In the genomic region with DNA sequence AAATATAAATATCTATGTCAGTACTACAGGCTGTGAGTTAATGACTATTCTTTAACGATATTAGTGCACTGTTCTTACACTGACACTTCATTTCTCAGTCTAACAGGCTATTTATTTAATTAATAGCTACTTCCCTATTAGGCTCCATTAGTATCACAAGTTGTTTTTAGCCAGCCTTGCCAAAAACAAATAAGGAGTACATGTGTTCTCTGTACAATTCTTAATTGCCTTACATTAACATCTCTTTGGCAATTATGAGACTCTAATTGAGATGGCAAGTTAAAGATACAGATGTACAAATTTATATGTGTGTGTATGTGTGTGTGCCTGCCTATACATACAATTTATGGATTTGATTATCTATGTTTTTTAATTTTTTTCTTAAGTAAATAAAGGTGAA, we compare ENCODE assay signal across 28 mouse cellular contexts.
"Had no signal": no experiment of that assay in that cellular context is flagged by ENCODE, and none has a peak within 500 bp of the region (broad histone marks: within the 10 kb centered on the region; RNA-seq: fewer than 3 reads in every experiment).

No protein-coding gene starts in this region.

- H3K4me1 ChIP-seq: heart, embryonic 12.5 days; hindbrain, embryonic 10.5 days; hindbrain, embryonic 12.5 days; intestine, embryonic 15.5 days; limb, embryonic 10.5 days; liver, embryonic 13.5 days; liver, embryonic 15.5 days had no signal

- H3K36me3 ChIP-seq: heart, embryonic 10.5 days; heart, embryonic 12.5 days; hindbrain, embryonic 10.5 days; hindbrain, embryonic 12.5 days; intestine, embryonic 15.5 days; limb, embryonic 10.5 days; limb, embryonic 12.5 days; liver, embryonic 13.5 days; liver, embryonic 15.5 days had no signal

- H3K9ac ChIP-seq: heart, embryonic 12.5 days; hindbrain, embryonic 12.5 days; hindbrain, embryonic 14.5 days; intestine, embryonic 15.5 days; limb, embryonic 12.5 days; liver, embryonic 13.5 days; liver, embryonic 15.5 days; liver, postnatal 0 days had no signal

- H3K27me3 ChIP-seq: heart, embryonic 12.5 days; hindbrain, embryonic 12.5 days; intestine, embryonic 15.5 days; limb, embryonic 12.5 days; liver, embryonic 13.5 days; liver, embryonic 15.5 days had no signal

- H3K9me3 ChIP-seq: heart, embryonic 10.5 days; heart, embryonic 12.5 days; hindbrain, embryonic 10.5 days; hindbrain, embryonic 12.5 days; intestine, embryonic 15.5 days; limb, embryonic 10.5 days; limb, embryonic 12.5 days; liver, embryonic 13.5 days; liver, embryonic 15.5 days had no signal

- H3K4me2 ChIP-seq: heart, embryonic 12.5 days; hindbrain, embryonic 12.5 days; hindbrain, embryonic 14.5 days; intestine, embryonic 15.5 days; limb, embryonic 12.5 days; liver, embryonic 11.5 days; liver, embryonic 13.5 days; liver, embryonic 15.5 days had no signal

- ATAC-seq: hindbrain, embryonic 16.5 days; inflammation-experienced regulatory T-cells, adult 6 months; intestine, embryonic 15.5 days; intestine, postnatal 0 days; liver, postnatal 0 days had no signal

- DNase-seq: gastrocnemius, postnatal 10 days; gastrocnemius, postnatal 25 days; heart, adult 18-20 months; heart, postnatal 10 days; heart, postnatal 4 days; kidney, adult 18-20 months; kidney, adult 8-10 months; kidney, postnatal 10 days; kidney, postnatal 25 days; kidney, postnatal 4 days; liver; liver, embryonic 13.5 days; liver, postnatal 0 days had no signal

- H3K27ac ChIP-seq: heart, embryonic 10.5 days; hindbrain, embryonic 10.5 days; hindbrain, embryonic 12.5 days; hindbrain, embryonic 14.5 days; intestine, embryonic 15.5 days; layer of hippocampus, adult 2 months; left cerebral cortex, adult 2 months; limb, embryonic 10.5 days; limb, embryonic 12.5 days; liver, embryonic 13.5 days; liver, embryonic 15.5 days had no signal

- H3K4me3 ChIP-seq: heart, embryonic 10.5 days; heart, embryonic 12.5 days; hindbrain, embryonic 10.5 days; hindbrain, embryonic 12.5 days; intestine, embryonic 15.5 days; layer of hippocampus, adult 2 months; left cerebral cortex, adult 2 months; limb, embryonic 10.5 days; limb, embryonic 12.5 days; liver, embryonic 13.5 days; liver, embryonic 15.5 days had no signal
